Mouse (Mus musculus) liver, postnatal 0 days (tissue): ENCODE results near the gene Lat2.

Source experiments
- CTCF ChIP-seq: sonication (generic); IDR thresholded peaks from 2 replicates; pipeline ENCODE4 v1.5.1; 2016; ENCODE audit warnings: antibody characterized with exemption, low read depth
- EP300 ChIP-seq: IDR thresholded peaks from 2 replicates; pipeline ENCODE4 v1.6.1; 2016; ENCODE audit warnings: antibody characterized with exemption, low read depth, mild to moderate bottlenecking

- no peak for TF ChIP-seq CTCF
- TF ChIP-seq EP300, result no peak
Observed at GRCm38 (mm10) chr5:134571730-134572507, 42.9 kb downstream of the Lat2 start.
